Mouse (Mus musculus) CH12.LX (cell line): ENCODE data around the gene F2rl1. TPM values are rescaled to one million over a fixed set of nuclear protein-coding genes. Genes with fewer than 3 reads are reported as not detected.

Source experiments
- DNase-seq: peaks from one replicate; pipeline ENCODE4 v3.0.0-alpha.2; 2013; ENCODE audit errors: extremely low read depth
- H3K27ac ChIP-seq: 2 replicates; pipeline ENCODE4 v1.5.1; 2012; ENCODE audit warnings: low read depth, mild to moderate bottlenecking, control low read depth, moderate library complexity; ENCODE audit not compliant: insufficient read depth
- H3K27me3 ChIP-seq: replicated peaks from 2 replicates; pipeline ENCODE3; 2012; ENCODE audit warnings: inconsistent platforms
- H3K36me3 ChIP-seq, 2 experiments: replicated peaks in 1 of 2; 2 replicates each; pipeline versions ENCODE3 to v1.6.1; 2012; ENCODE audit warnings: inconsistent platforms in 1 of 2, low read length in 1 of 2, mild to moderate bottlenecking in 1 of 2, mixed read lengths in 1 of 2, moderate library complexity in 1 of 2; ENCODE audit not compliant: control insufficient read depth in 1 of 2, insufficient read depth in 1 of 2
- H3K4me1 ChIP-seq, 2 experiments: 2 replicates each; pipeline ENCODE4 v1.6.1; 2012; ENCODE audit warnings: inconsistent platforms in 1 of 2, moderate library complexity in 1 of 2; ENCODE audit not compliant: insufficient read depth in 2 of 2, control insufficient read depth in 1 of 2
- H3K4me2 ChIP-seq: 2 replicates; pipeline ENCODE4 v1.6.1; 2012; ENCODE audit warnings: low read depth, mild to moderate bottlenecking, control low read depth; ENCODE audit not compliant: poor library complexity, insufficient read depth, severe bottlenecking
- H3K4me3 ChIP-seq, 3 experiments: fragments of 150-350 bp in 1 of 3; sonication (generic) in 1 of 3; replicated peaks in 1 of 3; 2 replicates each; pipeline versions ENCODE3 to v1.5.1; 2011 to 2012; ENCODE audit warnings: low read depth in 2 of 3, low read length in 2 of 3, mild to moderate bottlenecking in 2 of 3, moderate library complexity in 2 of 3, control low read depth in 1 of 3, improper control_type of control experiment in 1 of 3, inconsistent platforms in 1 of 3, mixed read lengths in 1 of 3; ENCODE audit not compliant: poor library complexity in 1 of 3
- H3K79me2 ChIP-seq: replicated peaks from 2 replicates; pipeline ENCODE4 v1.6.1; 2012; ENCODE audit warnings: mild to moderate bottlenecking, moderate library complexity; ENCODE audit not compliant: control insufficient read depth, poor library complexity, insufficient read depth, severe bottlenecking; ENCODE audit errors: extremely low read depth
- H3K9ac ChIP-seq: 2 replicates; pipeline ENCODE4 v1.6.1; 2012; ENCODE audit warnings: low read depth, mild to moderate bottlenecking, control low read depth, moderate library complexity; ENCODE audit not compliant: insufficient read depth
- H3K9me3 ChIP-seq: replicated peaks from 2 replicates; pipeline ENCODE3; 2012; ENCODE audit warnings: low read length, inconsistent platforms, mixed read lengths
- BHLHE40 ChIP-seq: IDR thresholded peaks from 2 replicates; pipeline ENCODE4 v1.6.1; 2011; ENCODE audit warnings: mild to moderate bottlenecking, low read depth, low read length, improper control_type of control experiment
- E2F4 ChIP-seq: IDR thresholded peaks from 2 replicates; pipeline ENCODE4 v1.6.1; 2011; ENCODE audit warnings: low read depth, low read length, improper control_type of control experiment; ENCODE audit not compliant: insufficient replicate concordance
- ELF1 ChIP-seq: IDR thresholded peaks from 2 replicates; pipeline ENCODE4 v1.6.1; 2014; ENCODE audit warnings: low read depth, mild to moderate bottlenecking, inconsistent platforms, low read length, improper control_type of control experiment
- ETS1 ChIP-seq: conservative IDR thresholded peaks from 2 replicates; pipeline ENCODE4 v1.6.1; 2012; ENCODE audit warnings: low read depth, mild to moderate bottlenecking, inconsistent platforms, low read length, improper control_type of control experiment, moderate library complexity
- GABPA ChIP-seq: IDR thresholded peaks from 2 replicates; pipeline ENCODE4 v1.6.1; 2012; ENCODE audit warnings: low read depth, low read length, improper control_type of control experiment, inconsistent platforms; ENCODE audit not compliant: insufficient replicate concordance
- JUN ChIP-seq: IDR thresholded peaks from 2 replicates; pipeline ENCODE4 v1.6.1; 2011; ENCODE audit warnings: low read depth, mild to moderate bottlenecking, low read length, improper control_type of control experiment, moderate library complexity; ENCODE audit not compliant: insufficient read depth
- JUND ChIP-seq: conservative IDR thresholded peaks from 2 replicates; pipeline ENCODE4 v1.6.1; 2011; ENCODE audit warnings: low read depth, low read length, improper control_type of control experiment
- MAFK ChIP-seq: IDR thresholded peaks from 2 replicates; pipeline ENCODE4 v1.6.1; 2011; ENCODE audit warnings: low read length, improper control_type of control experiment; ENCODE audit not compliant: insufficient replicate concordance
- MAX ChIP-seq: IDR thresholded peaks from 2 replicates; pipeline ENCODE4 v1.6.1; 2011; ENCODE audit warnings: low read length, improper control_type of control experiment
- MAZ ChIP-seq: IDR thresholded peaks from 2 replicates; pipeline ENCODE4 v1.6.1; 2012; ENCODE audit warnings: low read depth, mild to moderate bottlenecking, inconsistent platforms, low read length, improper control_type of control experiment, moderate library complexity
- MEF2A ChIP-seq: IDR thresholded peaks from 2 replicates; pipeline ENCODE4 v1.6.1; 2014; ENCODE audit warnings: low read depth, mild to moderate bottlenecking, inconsistent platforms, low read length, improper control_type of control experiment, borderline replicate concordance
- MXI1 ChIP-seq: IDR thresholded peaks from 2 replicates; pipeline ENCODE4 v1.6.1; 2011; ENCODE audit warnings: mild to moderate bottlenecking, low read depth, low read length, improper control_type of control experiment
- MYC ChIP-seq: IDR thresholded peaks from 2 replicates; pipeline ENCODE4 v1.6.1; 2011; ENCODE audit warnings: low read depth, mild to moderate bottlenecking, improper control_type of control experiment, low read length
- NELFE ChIP-seq: IDR thresholded peaks from 2 replicates; pipeline ENCODE4 v1.6.1; 2011; ENCODE audit warnings: low read depth, low read length, improper control_type of control experiment
- PAX5 ChIP-seq: IDR thresholded peaks from 2 replicates; pipeline ENCODE4 v1.6.1; 2012; ENCODE audit warnings: low read length, inconsistent platforms, mixed read lengths
- POLR2A ChIP-seq: IDR thresholded peaks from 2 replicates; pipeline ENCODE4 v1.6.1; 2011; ENCODE audit warnings: low read depth, mild to moderate bottlenecking, improper control_type of control experiment, low read length
- RAD21 ChIP-seq: IDR thresholded peaks from 2 replicates; pipeline ENCODE4 v1.6.1; 2011; ENCODE audit warnings: low read depth, mild to moderate bottlenecking, low read length, improper control_type of control experiment, moderate library complexity
- RCOR1 ChIP-seq: conservative IDR thresholded peaks from 2 replicates; pipeline ENCODE4 v1.6.1; 2012; ENCODE audit warnings: low read depth, mild to moderate bottlenecking, inconsistent platforms, low read length, improper control_type of control experiment
- SIN3A ChIP-seq: IDR thresholded peaks from 2 replicates; pipeline ENCODE4 v1.6.1; 2012; ENCODE audit warnings: low read length, improper control_type of control experiment, inconsistent platforms
- TBP ChIP-seq: conservative IDR thresholded peaks from 2 replicates; pipeline ENCODE4 v1.6.1; 2011; ENCODE audit warnings: low read depth, low read length, improper control_type of control experiment
- TCF12 ChIP-seq: IDR thresholded peaks from 2 replicates; pipeline ENCODE4 v1.6.1; 2014; ENCODE audit warnings: low read depth, mild to moderate bottlenecking, inconsistent platforms, low read length, improper control_type of control experiment
- USF1 ChIP-seq: IDR thresholded peaks from 2 replicates; pipeline ENCODE4 v1.6.1; 2014; ENCODE audit warnings: low read depth, mild to moderate bottlenecking, inconsistent platforms, low read length, improper control_type of control experiment
- USF2 ChIP-seq: conservative IDR thresholded peaks from 2 replicates; pipeline ENCODE4 v1.6.1; 2011; ENCODE audit warnings: low read depth, low read length, improper control_type of control experiment
- ZC3H11A ChIP-seq: IDR thresholded peaks from 2 replicates; pipeline ENCODE4 v1.6.1; 2012; ENCODE audit warnings: low read depth, mild to moderate bottlenecking, inconsistent platforms, low read length, improper control_type of control experiment
- ZKSCAN1 ChIP-seq: IDR thresholded peaks from 2 replicates; pipeline ENCODE4 v1.6.1; 2012; ENCODE audit warnings: low read depth, inconsistent platforms, low read length, improper control_type of control experiment, borderline replicate concordance
- ZNF384 ChIP-seq: IDR thresholded peaks from 2 replicates; pipeline ENCODE4 v1.6.1; 2012; ENCODE audit warnings: low read depth, low read length, improper control_type of control experiment, inconsistent platforms
- dilution Hi-C: fragments of 300-500 bp; cut with MboI; formaldehyde crosslinking; loops from 2 replicates; pipeline ENCODE4 v1.14.3; 2020; ENCODE audit warnings: low sequenced_read_pairs; ENCODE audit not compliant: extremely low pct_unique_long_range_greater_than_20kb, extremely low pct_ligation_motif_present
- in situ Hi-C: fragments of 300-500 bp; cut with MboI; formaldehyde crosslinking; loops from 3 replicates; pipeline ENCODE4 v1.14.3; 2019; ENCODE audit warnings: low sequenced_read_pairs, low pct_ligation_motif_present, low pct_unique_long_range_greater_than_20kb, mixed read lengths
- polyA plus RNA-seq: library from polyadenylated mRNA; unstranded; fragments of >175 nt; gene quantifications from 2 replicates; pipeline ENCODE4 v1.2.1, GENCODE M21; 2012; ENCODE audit warnings: low read depth; ENCODE audit not compliant: insufficient read length
- total RNA-seq, 2 experiments: library from RNA; depleted of rRNA; stranded (reverse); fragments of 300-350 nt in 1 of 2; fragments of >200 nt in 1 of 2; gene quantifications; 2 replicates each; pipeline ENCODE4 v1.2.3; 2012 to 2014

Gene F2rl1
- total and polyA plus RNA-seq, 3 experiments = not detected

GRCm38 (mm10) chr13:95503279-95503917, 21.6 kb downstream of the F2rl1 start:
- Histone ChIP-seq H3K4me1 (peaks cover 0 to 4% of the 10 kb centered on the region in 2 experiments; a peak in 1 of 4 replicates), H3K4me3 (no peak overlapping the region), H3K9me3 (no peaks in the 10 kb centered on the region), H3K27ac (no peak overlapping the region), H3K4me2 (no peak overlapping the region), H3K27me3 (peaks cover 5% of the 10 kb centered on the region), H3K79me2 (no peaks in the 10 kb centered on the region), H3K36me3 (no peaks in the 10 kb centered on the region), H3K9ac (no peak overlapping the region)
- no peak for TF ChIP-seq ZC3H11A
- no peak for TF ChIP-seq GABPA
- no peak for TF ChIP-seq MAFK
- no peak for TF ChIP-seq E2F4
- no peak for TF ChIP-seq USF1
- no peak for TF ChIP-seq TCF12
- TF ChIP-seq MYC = no peak
- TF ChIP-seq PAX5 = no peak
- TF ChIP-seq POLR2A = no peak
- no peak for TF ChIP-seq ZKSCAN1
- no peak for TF ChIP-seq ETS1
- in situ Hi-C loops (no loop called here), dilution Hi-C loops (no loop called here)
- no peak for DNase-seq

GRCm38 (mm10) chr13:95496601-95497000, 28.4 kb downstream of the F2rl1 start:
- H3K9ac ChIP-seq = no peak overlapping the region
- no peaks in the 10 kb centered on the region for H3K9me3 ChIP-seq
- no peak for DNase-seq
- no peak for TF ChIP-seq ZNF384
- TF ChIP-seq MAX = no peak
- TF ChIP-seq, all 38 proteins: peak for 0
- no peaks in the 10 kb centered on the region for H3K79me2 ChIP-seq
- dilution Hi-C loops (no loop called here), in situ Hi-C loops (no loop called here)
- no peaks in the 10 kb centered on the region for H3K36me3 ChIP-seq
- no peak overlapping the region for H3K4me3 ChIP-seq
- peaks cover 29% of the 10 kb centered on the region for H3K27me3 ChIP-seq
- H3K4me2 ChIP-seq = no peak overlapping the region
- H3K27ac ChIP-seq = no peak overlapping the region
- peaks cover 11 to 24% of the 10 kb centered on the region in 2 experiments for H3K4me1 ChIP-seq

GRCm38 (mm10) chr13:95494812-95495211, 30.2 kb downstream of the F2rl1 start:
- H3K27ac ChIP-seq = no peak overlapping the region
- H3K4me3 ChIP-seq = no peak overlapping the region
- peak overlapping the region; percentile 79 for H3K4me2 ChIP-seq
- no peak overlapping the region for H3K9ac ChIP-seq
- no peaks in the 10 kb centered on the region for H3K79me2 ChIP-seq
- DNase-seq = peak; percentile 69
- peaks cover 34% of the 10 kb centered on the region for H3K27me3 ChIP-seq
- peaks cover 11 to 24% of the 10 kb centered on the region in 2 experiments for H3K4me1 ChIP-seq
- in situ Hi-C loops = no loop called here
- H3K9me3 ChIP-seq = no peaks in the 10 kb centered on the region
- dilution Hi-C loops = no loop called here
- no peaks in the 10 kb centered on the region for H3K36me3 ChIP-seq
- TF ChIP-seq MYC (peak; percentile 56; the same call in 1 of the 2 replicates), SIN3A (peak; percentile 79), ETS1 (peak; percentile 85), ZKSCAN1 (no peak), NELFE (no peak), MAZ (no peak), MXI1 (peak; percentile 18; the same call in 1 of the 2 replicates), ELF1 (no peak; the same call in 1 of the 2 replicates), USF2 (no peak), TBP (no peak), MEF2A (peak; percentile 92), RCOR1 (peak; percentile 98), RAD21 (no peak; the same call in 1 of the 2 replicates), JUN (peak; percentile 55; the same call in 1 of the 2 replicates), BHLHE40 (peak; percentile 78), JUND (peak; percentile 85)
